Mouse (Mus musculus) kidney, embryonic 14.5 days (tissue): Measurements from ENCODE around the gene Gm5169. TPM values are rescaled to one million over a fixed set of nuclear protein-coding genes. Genes with fewer than 3 reads are reported as not detected.
"Not testable (repeated sequence)": the region's sequence is repeated elsewhere in the genome, so short reads cannot be mapped to it uniquely, and the experiment has no call there.

ENCODE experiments used
- ATAC-seq: fragments of 200-750 bp; cut with Nextera tagmentation; 2 replicates; pipeline ENCODE4 v1.8.0; 2017; ENCODE audit warnings: moderate number of reproducible peaks, mild to moderate bottlenecking, moderate TSS enrichment, moderate library complexity; ENCODE audit not compliant: low FRiP score, low TSS enrichment
- H3K27ac ChIP-seq: fragments of 300-500 bp; sonication (generic); 2 replicates; pipeline ENCODE4 v1.5.1; 2014; ENCODE audit warnings: low read depth, mild to moderate bottlenecking, low read length, moderate library complexity, mixed read lengths
- H3K27me3 ChIP-seq: fragments of 300-500 bp; sonication (generic); 2 replicates; pipeline ENCODE4 v1.6.1; 2014; ENCODE audit warnings: mild to moderate bottlenecking, low read length; ENCODE audit not compliant: control insufficient read depth, insufficient read depth
- H3K36me3 ChIP-seq: fragments of 300-500 bp; sonication (generic); 2 replicates; pipeline ENCODE4 v1.6.1; 2014; ENCODE audit warnings: low read length, mixed read lengths; ENCODE audit not compliant: control insufficient read depth, insufficient read depth
- H3K4me1 ChIP-seq: fragments of 300-500 bp; sonication (generic); 2 replicates; pipeline ENCODE4 v1.6.1; 2014; ENCODE audit warnings: low read length, mixed read lengths; ENCODE audit not compliant: control insufficient read depth, insufficient read depth
- H3K4me2 ChIP-seq: fragments of 300-500 bp; sonication (generic); replicated peaks from 2 replicates; pipeline ENCODE4 v1.6.1; 2014; ENCODE audit warnings: low read depth, mild to moderate bottlenecking, low read length
- H3K4me3 ChIP-seq: fragments of 300-500 bp; sonication (generic); 2 replicates; pipeline ENCODE4 v1.5.1; 2014; ENCODE audit warnings: mild to moderate bottlenecking, low read length
- H3K9ac ChIP-seq: fragments of 300-500 bp; sonication (generic); 2 replicates; pipeline ENCODE4 v1.6.1; 2014; ENCODE audit warnings: low read depth, mild to moderate bottlenecking, low read length, moderate library complexity
- H3K9me3 ChIP-seq: fragments of 300-500 bp; sonication (generic); 2 replicates; pipeline ENCODE4 v1.6.1; 2016; ENCODE audit warnings: low read length; ENCODE audit not compliant: control insufficient read depth
- WGBS: fragments of 180-500 bp; shearing (Covaris S2); extraction: QIAGEN DNeasy Blood & Tissue Kit; methylation state at CpG from one replicate; pipeline ENCODE4 v1.1.7; 2014; 5-methylcytosine and 5-hydroxymethylcytosine counted together
- polyA plus RNA-seq: library from polyadenylated mRNA; unstranded; fragments of >200 nt; fragmentation: Nextera tagmentation; extraction: Ambion mirVana; gene quantifications from 2 replicates; pipeline ENCODE4 v1.2.1, GENCODE M21; 2014

The Gm5169 gene
- polyA plus RNA-seq = not detected in 2 replicates

DNA sequence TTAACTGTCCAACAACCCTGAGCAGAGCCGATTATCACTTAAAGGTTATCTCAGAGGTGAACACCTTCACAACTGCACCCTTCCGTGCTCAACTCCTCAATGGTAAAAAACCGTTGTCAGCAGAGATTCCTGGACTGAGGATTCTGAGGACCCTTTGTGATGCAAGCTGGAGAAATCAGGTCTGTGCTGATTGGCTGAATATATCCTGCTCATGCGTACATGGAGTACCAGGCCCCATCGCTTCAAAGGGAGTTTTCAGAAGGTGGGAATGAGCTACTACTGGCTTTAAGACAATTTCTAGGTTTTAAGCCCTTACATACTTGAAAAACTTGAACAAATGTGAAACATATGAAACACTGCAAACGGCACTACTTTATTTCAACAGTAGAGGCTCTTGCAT lies at the start of gene Gm5169:
Gene Gm5169 (minus strand): TSS at position 101 of the 400 bp plus-strand sequence.
- H3K4me2 ChIP-seq, H3K4me3 ChIP-seq, ATAC-seq, H3K9me3 ChIP-seq, H3K27me3 ChIP-seq, H3K4me1 ChIP-seq, H3K36me3 ChIP-seq, H3K9ac ChIP-seq, H3K27ac ChIP-seq: not testable (repeated sequence)
- WGBS = 86% methylated on average over 1 of the region's 6 CpGs

DNA sequence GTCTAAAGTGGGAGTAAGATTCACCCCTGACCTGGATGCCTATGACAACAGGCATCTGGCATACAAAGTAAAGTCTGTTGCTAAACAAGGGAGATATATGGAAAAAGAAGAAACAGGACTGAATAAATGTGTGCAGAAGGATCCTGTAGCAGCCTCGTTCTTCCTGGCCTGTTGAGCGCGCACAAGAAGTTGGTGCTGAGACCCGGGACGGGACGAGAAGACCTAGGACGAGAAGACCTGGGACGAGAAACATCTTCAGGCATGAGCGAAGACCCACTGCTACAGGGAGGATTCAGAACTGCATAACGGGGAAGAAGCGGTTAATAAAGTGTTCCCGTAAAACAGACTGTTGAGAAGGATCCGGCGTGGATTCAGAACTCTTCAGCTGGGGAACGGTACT lies 46.2 kb upstream of the Gm5169 start:
- not testable (repeated sequence) for H3K4me1 ChIP-seq, H3K36me3 ChIP-seq, H3K4me2 ChIP-seq, H3K9me3 ChIP-seq, H3K9ac ChIP-seq, ATAC-seq, H3K27me3 ChIP-seq, H3K4me3 ChIP-seq, H3K27ac ChIP-seq
- 95% methylated on average over 14 of the region's 15 CpGs for WGBS
